Mouse (Mus musculus): ENCODE results near the gene Ttll9.

DNA sequence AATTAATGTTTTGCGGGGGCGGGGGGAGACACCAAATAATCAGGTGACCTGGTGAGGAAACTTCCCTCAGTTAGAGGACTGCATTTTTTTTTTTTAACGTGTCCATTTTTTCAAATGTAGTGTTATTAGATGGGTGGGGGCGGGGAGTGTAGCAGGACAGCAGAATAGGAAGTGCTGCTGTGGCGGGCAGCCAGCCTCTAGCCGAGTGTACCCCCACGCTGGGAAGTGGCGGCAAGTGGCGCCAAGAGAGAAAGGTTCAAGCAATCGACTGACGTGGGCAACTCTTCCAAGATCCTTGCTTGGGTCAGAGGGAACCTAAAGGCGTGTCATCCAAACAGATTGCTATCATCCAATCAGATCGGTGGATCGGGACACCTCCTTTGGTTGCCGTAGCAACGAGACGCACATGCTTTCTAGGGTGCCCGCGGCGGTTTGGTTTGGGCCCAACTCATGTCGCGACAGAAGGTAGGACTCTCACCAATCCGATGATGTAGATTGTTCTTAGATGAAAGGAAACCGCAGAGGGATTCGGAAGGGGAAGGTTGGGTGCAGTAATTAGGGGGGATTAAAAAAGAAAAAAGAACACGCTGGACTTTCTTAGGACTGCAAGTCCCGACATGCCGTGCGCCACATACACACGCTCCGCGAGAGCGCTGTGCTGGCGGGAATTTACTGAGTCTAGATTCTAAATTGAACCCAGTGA lies at the start of gene Ttll9:
- TF ChIP-seq CTCF (conservative IDR thresholded peaks at IDR 0.05; ENCODE audit: low read length) (no peak), POU5F1 (IDR thresholded peaks at IDR 0.05; ENCODE audit: borderline replicate concordance, low read length) (no peak), NANOG (IDR thresholded peaks at IDR 0.05; ENCODE audit: borderline replicate concordance, low read length) (no peak)

Measured in E14TG2a.4 (cell line).